20 mouse cellular contexts compared by ENCODE assay signal in genomic region chr6:108665587-108665986, GRCm38 (mm10). TPM values are rescaled to one million over a fixed set of nuclear protein-coding genes. Genes with fewer than 3 reads are reported as not detected.
DNase-seq lines count a peak whose midpoint lies in the region; ATAC-seq and TF ChIP-seq lines count a peak whose summit lies in the region.
"Had no signal": no experiment of that assay in that cellular context is flagged by ENCODE, and none has a peak within 500 bp of the region (broad histone marks: within the 10 kb centered on the region; RNA-seq: fewer than 3 reads in every experiment).

No protein-coding gene starts in this region.

- no peak overlapping the region for H3K9ac ChIP-seq in heart, embryonic 14.5 days (ENCODE audit: low read length)
- H3K9ac ChIP-seq in intestine, postnatal 0 days (ENCODE audit: low read depth, low read length) = no peak overlapping the region
- H3K9ac ChIP-seq in midbrain, postnatal 0 days (replicated peaks; ENCODE audit: low read length, poor library complexity, severe bottlenecking) = no peak overlapping the region
- H3K9ac ChIP-seq: forebrain, postnatal 0 days; liver, embryonic 15.5 days; midbrain, embryonic 12.5 days had no signal

- WGBS in heart, embryonic 14.5 days = 71% methylated on average over 5 of the region's 5 CpGs
- 72% methylated on average over 5 of the region's 5 CpGs for WGBS in heart, embryonic 10.5 days
- 46% methylated on average over 5 of the region's 5 CpGs for WGBS in intestine, postnatal 0 days
- 75% methylated on average over 5 of the region's 5 CpGs for WGBS in midbrain, postnatal 0 days
- WGBS in hindbrain, embryonic 10.5 days = 68% methylated on average over 5 of the region's 5 CpGs

- H3K27ac ChIP-seq in heart, embryonic 14.5 days (replicated peaks in 1 of 2; ENCODE audit: control insufficient read depth in 1 of 2, insufficient read depth in 1 of 2, low read depth in 2 of 2, low read length in 2 of 2) = no peak overlapping the region
- no peak overlapping the region for H3K27ac ChIP-seq in heart, embryonic 10.5 days
- H3K27ac ChIP-seq in intestine, postnatal 0 days (ENCODE audit: low read depth, low read length) = 0 out of 2 replicates have a peak overlapping the region, but pooled peaks have one; percentile 41
- H3K27ac ChIP-seq in midbrain, postnatal 0 days (ENCODE audit: low read depth, low read length) = no peak overlapping the region
- H3K27ac ChIP-seq in hindbrain, embryonic 10.5 days = no peak overlapping the region
- H3K27ac ChIP-seq: embryonic facial prominence, embryonic 10.5 days; limb, embryonic 10.5 days; liver, embryonic 15.5 days; midbrain, embryonic 12.5 days had no signal

- ATAC-seq in heart, embryonic 14.5 days (ENCODE audit: insufficient number of reproducible peaks, insufficient read depth, low FRiP score, low read depth) = no peak
- no peak for ATAC-seq in intestine, postnatal 0 days
- no peak for ATAC-seq in midbrain, postnatal 0 days (ENCODE audit: low FRiP score)
- ATAC-seq: forebrain, postnatal 0 days had no signal

- H3K27me3 ChIP-seq in heart, embryonic 14.5 days (ENCODE audit: control insufficient read depth, insufficient read depth, low read length) = no peaks in the 10 kb centered on the region
- H3K27me3 ChIP-seq in heart, embryonic 10.5 days (ENCODE audit: insufficient read depth, poor library complexity, severe bottlenecking) = peaks cover 19% of the 10 kb centered on the region; the same call in 1 of the 2 replicates
- H3K27me3 ChIP-seq in intestine, postnatal 0 days (replicated peaks; ENCODE audit: control insufficient read depth, insufficient read depth, low read length) = no peaks in the 10 kb centered on the region
- H3K27me3 ChIP-seq in midbrain, postnatal 0 days (ENCODE audit: insufficient read depth, low read length) = no peaks in the 10 kb centered on the region
- peaks cover 85% of the 10 kb centered on the region for H3K27me3 ChIP-seq in hindbrain, embryonic 10.5 days (ENCODE audit: insufficient read depth, poor library complexity, severe bottlenecking)

- no peak for DNase-seq in heart, embryonic 10.5 days (ENCODE audit: low spot score)
- peak; percentile 38 for DNase-seq in 416B (ENCODE audit: low read depth)
- peak; percentile 29 for DNase-seq in ES-CJ7 (ENCODE audit: low read depth, low spot score)
- no peak for DNase-seq in midbrain, postnatal 0 days (ENCODE audit: low spot score)
- no peak for DNase-seq in T-cell, adult 2 months (ENCODE audit: low spot score)
- DNase-seq in hindbrain, embryonic 10.5 days (ENCODE audit: low spot score) = no peak
- DNase-seq: cerebellum, postnatal 14 days; forebrain, postnatal 0 days; gastrocnemius, postnatal 10 days; kidney, postnatal 25 days; layer of hippocampus, postnatal 36 days; lung, postnatal 36 days had no signal

- TF ChIP-seq CTCF in intestine, postnatal 0 days (IDR thresholded peaks at IDR 0.05; ENCODE audit: low read depth) = no peak
- no peak for TF ChIP-seq CTCF in midbrain, postnatal 0 days (IDR thresholded peaks at IDR 0.05)

- no peak overlapping the region for H3K4me3 ChIP-seq in heart, embryonic 14.5 days (ENCODE audit: control insufficient read depth in 1 of 2, insufficient read depth in 1 of 2, low read depth in 1 of 2, low read length in 2 of 2)
- H3K4me3 ChIP-seq in heart, embryonic 10.5 days = no peak overlapping the region
- 0 out of 2 replicates have a peak overlapping the region, but pooled peaks have one; percentile 69 for H3K4me3 ChIP-seq in intestine, postnatal 0 days (ENCODE audit: low read depth, low read length)
- no peak overlapping the region for H3K4me3 ChIP-seq in midbrain, postnatal 0 days (ENCODE audit: low read depth, low read length)
- no peak overlapping the region for H3K4me3 ChIP-seq in hindbrain, embryonic 10.5 days
- H3K4me3 ChIP-seq: embryonic facial prominence, embryonic 10.5 days; limb, embryonic 10.5 days; liver, embryonic 15.5 days; midbrain, embryonic 12.5 days had no signal

- H3K9me3 ChIP-seq in heart, embryonic 14.5 days (ENCODE audit: control insufficient read depth, low read length) = no peaks in the 10 kb centered on the region
- no peaks in the 10 kb centered on the region for H3K9me3 ChIP-seq in heart, embryonic 10.5 days
- no peaks in the 10 kb centered on the region for H3K9me3 ChIP-seq in intestine, postnatal 0 days (ENCODE audit: control insufficient read depth)
- H3K9me3 ChIP-seq in midbrain, postnatal 0 days (ENCODE audit: low read length) = no peaks in the 10 kb centered on the region
- no peaks in the 10 kb centered on the region for H3K9me3 ChIP-seq in hindbrain, embryonic 10.5 days
- H3K9me3 ChIP-seq: embryonic facial prominence, embryonic 10.5 days; G1E; limb, embryonic 10.5 days; liver, embryonic 15.5 days; midbrain, embryonic 12.5 days had no signal

- H3K4me1 ChIP-seq in heart, embryonic 14.5 days (ENCODE audit: control insufficient read depth in 2 of 2, insufficient read depth in 2 of 2, low read length in 2 of 2) = peaks cover 19 to 49% of the 10 kb centered on the region in 2 experiments
- H3K4me1 ChIP-seq in heart, embryonic 10.5 days = peaks cover 37% of the 10 kb centered on the region
- peaks cover 6% of the 10 kb centered on the region; the same call in 1 of the 2 replicates for H3K4me1 ChIP-seq in intestine, postnatal 0 days (replicated peaks; ENCODE audit: control insufficient read depth, insufficient read depth, low read length)
- no peaks in the 10 kb centered on the region for H3K4me1 ChIP-seq in midbrain, postnatal 0 days (ENCODE audit: insufficient read depth, low read length)
- peaks cover 24% of the 10 kb centered on the region for H3K4me1 ChIP-seq in hindbrain, embryonic 10.5 days (replicated peaks)

- peaks cover 40% of the 10 kb centered on the region for H3K36me3 ChIP-seq in heart, embryonic 14.5 days (ENCODE audit: control insufficient read depth, insufficient read depth, low read length)
- H3K36me3 ChIP-seq in heart, embryonic 10.5 days = peaks cover 20% of the 10 kb centered on the region
- H3K36me3 ChIP-seq in intestine, postnatal 0 days (ENCODE audit: control insufficient read depth, insufficient read depth) = peaks cover 26% of the 10 kb centered on the region
- peaks cover 7% of the 10 kb centered on the region; the same call in 1 of the 2 replicates for H3K36me3 ChIP-seq in midbrain, postnatal 0 days (ENCODE audit: insufficient read depth, low read length)
- H3K36me3 ChIP-seq in hindbrain, embryonic 10.5 days = peaks cover 5% of the 10 kb centered on the region; the same call in 1 of the 2 replicates
- H3K36me3 ChIP-seq: embryonic facial prominence, embryonic 10.5 days; G1E; limb, embryonic 10.5 days; midbrain, embryonic 12.5 days had no signal

- H3K4me2 ChIP-seq in heart, embryonic 14.5 days (ENCODE audit: low read length) = 0 out of 2 replicates have a peak overlapping the region, but pooled peaks have one; percentile 7
- H3K4me2 ChIP-seq in intestine, postnatal 0 days (replicated peaks; ENCODE audit: low read depth) = peak overlapping the region; percentile 82
- H3K4me2 ChIP-seq in midbrain, postnatal 0 days (ENCODE audit: low read depth, low read length, poor library complexity, severe bottlenecking) = no peak overlapping the region
- H3K4me2 ChIP-seq: heart, embryonic 11.5 days; liver, embryonic 15.5 days; midbrain, embryonic 12.5 days had no signal

RNA-seq across cellular contexts. Expression of gene Bhlhe40, which starts 5.2 kb away (rescaled TPM):
- polyA plus RNA-seq in heart, embryonic 14.5 days (2014; fragmentation: Nextera tagmentation; extraction: Ambion mirVana) = 20.1 and 20.9 TPM in 2 replicates
- 7.8 and 10.8 TPM in 2 replicates for polyA plus RNA-seq in heart, embryonic 10.5 days (2016; fragmentation: Nextera tagmentation; extraction: Ambion mirVana)
- 78.9 and 90.2 TPM in 2 replicates for polyA plus RNA-seq in intestine, postnatal 0 days (2015; fragmentation: Nextera tagmentation; extraction: Ambion mirVana)
- total RNA-seq in midbrain, postnatal 0 days (2014; rRNA removed) = 8.8 and 10.8 TPM in 2 replicates
- 5.9 and 7.9 TPM in 2 replicates for polyA plus RNA-seq in midbrain, postnatal 0 days (2015; fragmentation: Nextera tagmentation; extraction: Ambion mirVana)
- 1.7 and 1.9 TPM in 2 replicates for polyA plus RNA-seq in hindbrain, embryonic 10.5 days (2016; fragmentation: Nextera tagmentation; extraction: Ambion mirVana)

Comparison
In these comparisons a context has a peak if more than half of its experiments do, and no peak if none do; other contexts are left out.
1. DNase-seq: peak in 416B (single experiment) and ES-CJ7 (single experiment); none in heart, embryonic 10.5 days (single experiment), midbrain, postnatal 0 days (single experiment), T-cell, adult 2 months (single experiment) and hindbrain, embryonic 10.5 days (single experiment).